Mouse (Mus musculus) kidney, adult 11 months (tissue): Measurements from ENCODE around the gene Jarid2.
A peak's percentile ranks its signal among the peaks of the same experiment; 100 is the strongest.
"Not testable (repeated sequence)": the region's sequence is repeated elsewhere in the genome, so short reads cannot be mapped to it uniquely, and the experiment has no call there.

Experiments
- DNase-seq: peaks from one replicate; pipeline ENCODE4 v3.0.0; 2022

Jarid2 gene

DNA sequence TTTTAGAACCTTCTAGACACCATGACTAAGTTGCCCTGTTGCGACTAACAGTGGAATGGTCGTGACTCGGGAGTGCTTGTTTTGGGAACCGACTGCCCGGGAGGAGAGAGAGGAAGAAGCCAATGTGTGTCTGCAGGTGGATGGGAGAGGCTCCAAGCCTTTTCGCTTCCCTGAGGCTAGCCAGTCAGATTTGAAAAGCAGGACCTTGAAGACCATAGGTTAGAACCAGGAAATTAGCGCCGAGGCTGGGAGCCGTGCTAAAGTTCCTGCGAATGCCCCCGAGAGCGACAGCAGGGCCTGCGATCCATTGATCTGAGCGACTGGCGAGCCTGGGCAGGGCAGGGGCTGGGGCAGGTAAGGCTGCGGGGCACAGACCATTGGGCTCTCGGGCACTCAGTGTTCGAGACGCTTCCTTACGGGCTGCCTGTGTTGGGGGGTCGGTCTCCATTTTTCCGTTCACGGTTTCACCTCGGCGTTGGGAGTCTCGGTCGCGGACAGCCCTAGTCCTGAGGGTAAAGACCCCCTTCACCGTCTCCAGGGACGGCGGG, at the start of gene Jarid2:
Jarid2 (plus strand) TSS at position 51 of the 548 bp plus-strand sequence.
- peak; percentile 58 for DNase-seq

DNA sequence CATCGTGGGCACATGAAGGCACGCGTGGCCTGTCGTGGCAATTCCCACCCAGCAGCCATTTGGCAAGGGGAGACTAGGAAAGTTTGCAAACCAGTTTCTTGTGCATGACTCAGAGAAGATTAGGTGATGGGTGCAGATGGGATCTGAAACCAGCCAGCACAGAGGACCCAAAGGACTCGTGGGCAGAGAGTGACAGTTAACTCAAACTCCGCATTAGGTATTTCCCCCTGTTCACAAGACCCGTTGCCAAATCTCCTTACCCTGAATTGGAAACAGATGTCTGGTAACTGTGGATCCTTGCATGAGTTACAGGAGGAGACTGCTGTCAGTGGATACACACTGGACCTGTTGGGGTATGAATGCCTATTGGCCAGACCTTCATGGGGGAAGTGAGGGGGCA, 48.2 kb upstream of the Jarid2 start:
- no peak for DNase-seq

DNA sequence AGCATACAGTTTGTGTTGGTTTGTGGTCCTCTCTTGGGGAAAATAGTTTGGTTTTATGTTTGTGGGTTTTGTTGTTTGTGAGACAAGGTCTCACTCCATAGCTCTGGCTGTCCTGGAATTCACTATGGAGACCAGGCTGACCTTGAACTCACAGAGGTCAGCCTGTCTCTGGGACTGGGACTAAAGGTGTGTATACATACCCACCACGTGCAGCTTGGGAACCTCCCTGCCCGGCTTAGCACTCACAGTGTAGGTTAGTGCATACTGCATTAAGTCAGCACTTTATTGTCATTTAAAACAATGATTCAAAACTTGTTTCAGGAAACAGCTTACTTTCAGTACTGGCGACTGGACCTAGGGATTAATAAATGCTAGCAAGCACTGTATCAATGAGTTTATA, 41.1 kb upstream of the Jarid2 start:
- no peak for DNase-seq

DNA sequence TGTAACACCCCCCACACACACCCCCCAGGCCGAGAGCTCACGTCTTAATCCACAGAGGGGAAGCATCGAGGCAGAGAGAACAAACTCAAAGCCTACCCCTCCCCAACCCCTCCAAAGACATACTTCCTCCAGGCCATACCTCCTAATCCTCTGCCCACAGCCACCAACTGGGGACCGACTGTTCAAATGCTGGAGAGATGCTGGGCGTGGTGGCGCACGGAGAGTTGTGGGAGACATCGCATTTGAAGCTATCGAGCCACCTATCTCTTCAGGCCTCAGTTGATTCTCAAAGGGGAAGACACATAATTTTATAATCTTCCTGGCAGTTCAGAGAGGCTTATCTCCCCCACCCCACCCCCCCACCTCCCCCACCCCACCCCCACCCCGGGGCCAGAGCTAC, 31.6 kb upstream of the Jarid2 start:
- no peak for DNase-seq

DNA sequence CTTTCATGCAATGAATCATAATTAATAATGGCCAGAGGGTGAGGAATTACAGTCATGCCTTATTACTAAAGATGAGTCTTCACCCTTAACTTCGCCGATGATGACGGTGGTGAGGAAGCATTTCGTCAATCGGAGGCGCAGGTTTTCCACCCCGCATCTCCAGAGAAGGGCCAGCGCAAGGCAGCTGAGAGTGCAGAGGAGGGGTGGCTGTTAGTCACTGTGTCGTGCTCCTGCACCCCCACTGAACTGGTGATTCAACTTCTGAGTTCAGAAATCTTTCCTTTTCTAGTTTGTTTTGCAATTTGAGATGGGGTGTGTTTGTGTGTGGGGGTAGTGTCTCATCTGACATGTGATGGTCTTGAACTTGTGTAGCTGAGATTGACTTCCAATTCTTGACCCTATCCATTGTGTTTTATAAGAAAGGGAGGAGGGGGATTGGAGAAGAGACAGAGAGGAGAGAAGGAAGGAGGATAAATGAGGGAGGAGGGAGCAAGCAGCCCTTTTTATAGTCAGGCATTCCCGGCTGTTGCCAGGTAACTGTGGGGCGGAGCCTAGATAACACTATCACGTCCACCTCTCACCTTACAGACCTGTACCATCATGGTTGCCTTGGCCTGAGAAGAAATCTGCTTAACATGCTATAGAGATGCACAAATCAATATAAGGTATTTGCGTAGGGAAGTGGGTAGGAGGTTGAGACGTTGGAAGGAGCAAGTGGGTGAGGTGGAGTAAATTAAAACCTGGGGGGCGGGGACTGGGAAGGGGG, 25.1 kb upstream of the Jarid2 start:
- DNase-seq = no peak

DNA sequence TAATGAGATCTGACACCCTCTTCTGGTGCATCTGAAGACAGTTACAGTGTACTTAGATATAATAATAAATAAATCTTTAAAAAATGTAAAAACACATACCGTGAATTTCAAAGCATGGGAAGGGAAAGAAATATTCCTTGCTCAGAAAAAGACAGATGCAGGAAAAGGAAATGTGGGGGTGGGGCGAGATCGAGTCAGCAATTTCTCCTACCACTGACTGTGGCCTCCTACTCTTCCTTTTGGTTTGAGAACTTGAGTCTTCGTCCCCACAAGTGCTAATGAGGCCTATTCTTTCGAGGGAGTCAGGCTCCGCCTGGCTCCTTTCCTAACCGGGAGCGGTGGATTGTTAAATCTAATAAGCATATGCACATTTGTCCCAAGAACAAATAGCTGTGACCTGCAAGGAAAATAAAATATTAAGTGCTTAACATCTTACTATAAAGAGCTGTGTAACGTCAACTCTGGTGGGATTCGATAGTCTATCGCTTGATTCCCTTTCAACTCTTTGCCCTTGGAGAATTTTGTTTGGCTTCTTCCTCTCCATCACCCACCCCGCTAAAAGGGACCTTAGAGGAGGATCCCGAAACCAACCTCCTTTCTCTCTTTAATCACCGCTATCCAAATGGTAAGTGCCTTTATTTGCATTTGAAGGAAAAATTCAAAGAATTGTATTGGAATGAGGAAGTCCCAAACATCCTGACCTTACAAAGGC, 24.1 kb upstream of the Jarid2 start:
- DNase-seq = no peak

DNA sequence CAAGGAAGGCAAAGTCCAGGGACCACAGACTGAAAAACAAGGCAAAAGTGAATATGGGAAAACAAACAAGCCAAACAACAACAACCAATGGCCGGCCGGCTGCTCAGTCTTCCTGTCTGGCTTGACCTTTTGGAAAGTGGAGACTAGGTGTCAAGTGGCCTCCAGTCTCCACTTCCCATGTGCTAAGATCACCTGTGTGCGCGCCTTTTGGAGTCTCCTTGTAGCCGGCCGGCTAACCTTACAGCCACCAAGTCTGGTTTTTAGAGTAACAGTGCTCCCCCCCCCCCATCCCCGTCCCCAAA, 23.6 kb upstream of the Jarid2 start:
- peak; percentile 10 for DNase-seq

DNA sequence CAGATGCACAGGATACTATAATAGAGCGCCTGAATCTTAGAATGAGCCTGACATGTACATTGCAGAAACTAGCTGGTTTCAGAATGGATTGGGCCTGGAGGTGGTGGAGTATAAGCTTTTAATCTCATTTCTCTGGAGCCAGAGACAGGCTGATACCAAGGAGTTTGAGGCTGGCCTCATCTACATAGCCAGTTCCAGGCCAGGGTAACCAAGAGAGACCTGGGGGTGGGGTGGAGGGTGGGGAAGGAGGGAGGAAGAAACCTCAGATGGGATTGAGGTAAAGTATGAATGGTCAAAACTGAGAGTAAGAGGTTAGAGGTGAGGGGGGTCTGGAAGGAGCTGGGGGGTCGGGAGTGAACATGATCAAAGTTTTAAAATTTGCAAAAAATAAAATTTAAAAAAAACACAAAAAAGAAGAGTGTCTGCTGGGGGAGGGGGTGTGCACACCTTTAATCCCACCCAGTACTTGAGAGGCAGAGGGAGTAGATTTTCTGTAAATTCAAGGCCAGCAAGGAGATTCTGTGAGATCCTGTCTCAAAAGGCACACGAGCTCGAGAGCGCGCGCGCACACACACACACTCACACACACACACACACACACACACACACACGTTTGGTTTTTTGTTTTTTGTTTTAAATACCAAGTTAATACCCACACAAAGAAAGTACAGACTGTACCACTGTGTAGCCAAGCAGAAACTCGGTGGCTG, 22.9 kb upstream of the Jarid2 start:
- DNase-seq = no peak

DNA sequence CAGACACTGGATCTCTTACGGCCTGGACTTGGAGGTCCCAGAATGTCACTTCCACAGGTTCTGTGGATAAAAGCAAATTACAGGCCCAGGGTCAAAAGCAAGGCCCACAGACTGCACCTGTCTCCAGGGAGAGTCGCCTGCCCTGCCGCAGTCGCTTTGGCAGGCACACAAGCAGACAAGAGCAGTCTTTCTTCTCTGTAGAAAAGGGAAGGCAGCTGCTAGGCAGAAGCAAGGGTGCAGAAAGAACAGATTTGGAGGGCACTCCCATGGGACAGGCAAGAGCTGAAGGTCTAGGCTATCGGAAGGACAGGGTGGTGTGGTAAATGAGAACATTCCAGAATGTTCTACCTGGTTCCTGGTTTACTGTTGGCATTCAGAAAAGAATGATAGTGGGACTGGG, 22.1 kb upstream of the Jarid2 start:
- no peak for DNase-seq

DNA sequence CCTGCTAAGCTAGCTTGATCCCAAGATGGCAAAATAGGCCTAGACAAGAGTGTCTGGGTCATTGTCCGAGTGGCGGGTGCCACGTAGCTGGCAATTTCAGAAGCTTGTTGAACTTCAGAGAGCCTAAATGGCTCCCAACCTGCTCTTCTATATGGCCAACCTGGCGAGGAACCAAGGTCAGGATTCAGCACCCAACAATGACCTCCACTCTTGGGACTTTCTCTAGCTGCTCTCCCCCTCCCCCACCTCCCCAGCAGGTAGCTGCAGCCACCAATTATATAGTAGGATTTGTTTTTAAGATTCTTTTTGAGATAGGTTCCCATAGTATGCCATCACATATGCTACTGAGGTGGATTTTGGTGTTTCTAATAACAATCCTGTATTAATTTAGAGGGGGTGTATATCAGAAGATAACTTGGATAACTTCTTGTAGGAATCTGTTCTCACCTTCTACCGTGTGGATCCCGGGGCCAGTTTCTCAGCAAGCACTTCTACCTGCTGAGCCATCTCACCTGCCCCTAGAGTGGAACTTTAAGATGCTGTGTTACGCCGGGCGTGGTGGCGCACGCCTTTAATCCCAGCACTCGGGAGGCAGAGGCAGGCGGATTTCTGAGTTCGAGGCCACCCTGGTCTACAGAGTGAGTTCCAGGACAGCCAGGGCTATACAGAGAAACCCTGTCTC, 20.8 kb upstream of the Jarid2 start:
- DNase-seq = no peak

DNA sequence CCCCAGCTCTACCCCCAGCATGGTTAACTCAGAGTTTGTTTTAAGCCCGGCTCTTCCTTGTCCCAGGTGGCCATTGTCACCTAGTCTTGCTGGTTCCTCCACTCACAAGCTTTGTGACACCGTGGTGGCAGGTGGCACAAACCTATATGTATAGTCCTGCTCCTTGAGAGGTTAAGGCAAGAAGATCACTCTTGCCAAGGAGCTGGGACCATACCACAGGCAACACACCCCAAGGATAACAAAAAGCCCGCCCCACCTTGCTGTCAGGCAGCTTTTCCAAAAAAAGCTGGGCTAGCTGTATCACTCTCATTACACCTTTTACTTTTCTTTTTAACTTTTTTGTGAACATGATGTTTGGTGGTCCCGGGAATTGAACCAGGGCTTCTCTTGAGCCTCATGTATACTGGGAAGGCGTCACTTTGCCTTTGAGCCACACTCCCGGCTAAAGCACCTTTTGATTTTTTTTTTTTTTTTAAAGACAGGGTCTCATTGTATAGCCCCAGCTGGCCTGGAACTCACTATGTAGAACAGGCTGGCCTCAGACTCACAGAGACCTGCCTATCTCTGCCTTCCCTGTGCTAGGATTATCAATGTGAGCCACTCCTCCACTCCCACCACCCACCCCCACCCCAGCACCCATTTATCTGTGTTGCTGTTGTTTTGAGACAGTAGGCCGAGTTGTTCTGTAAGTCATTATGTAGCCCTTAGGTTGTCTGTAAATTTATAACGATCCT, 19.4 kb upstream of the Jarid2 start:
- DNase-seq = no peak

DNA sequence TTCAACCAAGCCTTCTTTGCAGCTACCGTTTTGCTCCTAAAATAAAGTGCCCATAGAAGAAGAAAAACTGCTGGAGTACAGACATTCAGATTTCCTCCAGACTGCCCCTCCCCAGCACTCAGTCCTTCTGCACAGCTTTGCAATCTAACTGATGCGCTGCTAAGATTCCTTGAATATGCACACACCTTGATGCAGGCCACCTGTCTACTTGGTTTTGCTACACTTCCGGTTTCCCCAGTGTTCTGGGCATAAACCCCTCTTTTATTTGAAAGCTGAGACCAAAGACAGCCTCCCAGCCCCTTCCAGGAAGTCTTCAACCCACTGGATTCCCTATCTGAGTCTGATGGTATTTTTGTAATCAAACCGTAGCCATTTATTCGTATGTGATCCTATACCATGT, 18.2 kb upstream of the Jarid2 start:
- no peak for DNase-seq

DNA sequence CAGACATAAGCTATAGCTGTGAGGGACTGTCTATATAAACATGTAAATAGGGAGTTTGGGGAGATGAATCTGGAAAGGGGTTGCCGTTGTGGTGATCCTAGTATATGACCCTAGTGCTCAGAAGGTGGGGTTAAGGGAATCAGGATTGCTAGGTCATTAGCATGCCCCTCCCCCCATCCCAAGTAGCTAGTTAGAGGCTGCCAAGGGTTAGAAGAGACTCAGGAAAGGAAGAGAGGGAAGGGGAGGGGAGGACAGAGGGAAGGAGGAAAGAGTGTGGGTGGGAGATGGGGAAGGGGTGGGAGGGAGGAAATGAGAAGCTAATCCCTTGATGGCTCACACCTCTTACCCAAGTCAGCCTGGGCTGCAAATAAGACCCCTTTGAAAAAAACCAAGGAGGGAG, 17.4 kb upstream of the Jarid2 start:
- DNase-seq = no peak

DNA sequence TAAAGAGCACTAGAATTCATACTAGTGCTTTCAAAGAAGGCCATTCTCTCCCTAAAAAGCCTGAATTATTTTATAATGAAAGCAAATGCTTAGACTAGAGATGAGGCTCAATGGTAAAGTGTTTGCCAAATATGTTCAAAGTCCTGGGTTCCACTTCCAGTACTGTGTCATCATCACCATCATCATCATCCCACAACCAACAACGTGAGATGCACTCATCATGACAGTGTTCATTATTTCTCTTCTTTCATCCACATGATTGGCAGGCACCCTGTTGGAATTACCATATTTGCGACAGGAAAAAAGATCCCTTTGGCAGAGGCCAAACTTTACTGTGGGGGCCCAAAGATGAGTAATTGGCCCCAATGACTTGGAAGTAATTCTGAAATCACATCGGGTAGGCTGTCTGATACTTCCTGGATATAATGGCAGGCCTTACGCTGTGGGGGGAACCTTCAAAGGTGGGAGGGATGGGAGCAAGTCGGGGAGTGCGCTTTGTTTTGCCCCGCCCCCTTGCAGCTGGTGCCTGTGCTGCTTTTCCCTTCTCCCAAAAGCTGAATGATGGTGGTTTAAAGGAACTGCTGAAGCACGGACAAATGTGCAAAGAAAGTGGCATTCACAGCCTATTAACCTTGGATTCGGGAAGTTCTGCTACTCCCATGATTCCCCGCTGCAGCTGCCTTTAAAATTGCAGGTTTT, 13.9 kb upstream of the Jarid2 start:
- DNase-seq = no peak

DNA sequence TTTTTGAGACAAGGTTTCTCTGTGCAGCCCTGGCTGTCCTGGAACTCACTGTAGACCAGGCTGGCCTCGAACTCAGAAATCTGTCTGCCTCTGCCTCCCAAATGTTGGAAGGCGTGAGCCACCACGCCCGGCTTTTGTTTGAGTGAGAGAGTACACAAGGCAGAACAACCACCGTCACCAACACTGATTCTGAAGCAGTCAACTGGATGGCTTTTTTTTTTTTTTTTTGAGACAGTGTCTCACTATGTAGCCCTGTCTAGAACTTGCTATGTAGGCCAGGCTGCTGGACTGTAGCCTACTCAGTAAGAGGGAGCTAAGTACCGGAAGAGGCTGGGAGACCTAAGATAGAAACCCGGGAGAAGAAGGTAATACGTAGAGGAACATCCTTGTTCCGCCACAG, 11.4 kb upstream of the Jarid2 start:
- no peak for DNase-seq

DNA sequence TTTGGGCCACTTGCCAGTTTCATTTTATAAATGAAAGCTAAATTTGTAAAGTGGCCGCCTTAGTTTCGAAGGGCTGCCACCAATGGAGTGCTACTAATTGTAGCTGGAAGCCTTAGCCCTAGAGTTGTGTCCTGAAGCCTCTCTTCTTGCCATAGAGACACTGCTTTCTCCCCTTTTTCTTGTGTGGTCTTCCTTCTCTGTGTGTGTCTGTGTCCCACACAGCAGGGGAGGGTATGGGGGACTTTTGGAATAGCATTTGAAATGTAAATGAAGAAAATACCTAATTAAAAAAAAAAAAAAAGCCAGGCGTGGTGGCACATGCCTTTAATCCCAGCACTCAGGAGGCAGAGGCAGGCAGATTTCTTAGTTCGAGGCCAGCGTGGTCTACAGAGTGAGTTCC, 10.8 kb upstream of the Jarid2 start:
- DNase-seq = not testable (repeated sequence)

DNA sequence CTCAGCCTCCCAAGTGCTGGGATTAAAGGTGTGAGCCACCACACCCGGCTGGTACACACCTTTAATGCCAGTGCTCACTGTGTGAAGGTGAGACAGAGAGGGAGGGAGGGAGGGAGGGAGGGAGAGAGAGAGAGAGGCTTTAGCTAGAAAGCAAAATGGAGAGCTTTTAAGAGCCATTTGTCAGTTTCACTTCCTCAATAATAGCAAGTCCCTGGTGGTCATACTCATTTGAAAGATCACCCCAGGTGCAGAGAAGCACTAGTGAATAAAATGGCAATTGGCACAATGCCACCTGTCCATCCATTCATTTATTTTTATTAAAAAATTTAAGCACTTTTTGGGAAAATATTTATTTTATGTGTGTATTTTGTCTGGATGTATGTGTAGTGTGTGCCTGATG, 9.2 kb upstream of the Jarid2 start:
- no peak for DNase-seq

DNA sequence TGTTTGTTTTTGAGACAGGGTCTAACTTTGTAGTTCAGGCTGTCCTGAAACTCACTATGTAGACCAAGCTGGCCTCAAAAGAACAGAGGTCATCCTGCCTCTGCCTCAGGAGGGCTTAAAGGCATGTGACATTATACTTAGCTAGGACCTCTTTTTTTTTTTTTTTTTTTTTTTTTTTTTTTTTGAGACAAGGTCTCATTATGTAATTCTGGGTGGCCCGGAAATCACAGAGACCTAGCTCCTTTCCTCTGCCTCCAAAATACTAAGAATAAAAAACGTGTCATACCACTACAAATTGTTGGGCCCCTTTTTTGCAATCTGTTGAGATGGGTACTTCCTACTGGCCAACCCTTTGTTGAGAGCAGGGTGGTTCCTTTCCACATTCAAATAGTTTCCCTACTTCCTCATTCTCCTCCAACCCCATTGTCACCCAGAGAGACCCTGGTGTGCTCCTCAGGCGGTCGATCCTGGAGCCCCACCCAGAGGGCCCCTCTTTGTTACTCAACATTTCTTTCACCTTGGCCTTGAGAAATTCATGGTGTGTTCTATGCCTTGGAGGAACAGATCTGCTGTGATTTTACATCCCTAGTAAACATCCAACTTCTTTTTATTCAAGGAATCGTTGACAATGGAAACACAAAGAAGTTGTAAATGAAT, 7.3 kb upstream of the Jarid2 start:
- DNase-seq = no peak

DNA sequence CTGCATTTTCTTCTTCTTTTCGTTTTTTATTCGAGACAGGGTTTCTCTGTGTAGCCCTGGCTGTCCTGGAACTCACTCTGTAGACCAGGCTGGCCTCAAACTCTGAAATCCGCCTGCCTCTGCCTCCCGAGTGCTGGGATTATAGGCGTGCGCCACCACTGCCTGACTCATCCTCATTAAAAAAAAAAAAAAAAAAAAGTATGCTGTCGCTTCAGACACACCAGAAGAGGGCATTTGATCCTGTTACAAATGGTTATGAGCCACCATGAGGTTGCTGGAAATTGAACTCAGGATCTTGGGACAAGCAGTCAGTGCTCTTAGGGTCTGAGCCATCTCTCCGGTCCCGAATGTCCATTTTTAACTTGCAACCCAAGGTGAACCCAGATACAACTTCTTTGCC, 5.8 kb upstream of the Jarid2 start:
- DNase-seq = not testable (repeated sequence)

DNA sequence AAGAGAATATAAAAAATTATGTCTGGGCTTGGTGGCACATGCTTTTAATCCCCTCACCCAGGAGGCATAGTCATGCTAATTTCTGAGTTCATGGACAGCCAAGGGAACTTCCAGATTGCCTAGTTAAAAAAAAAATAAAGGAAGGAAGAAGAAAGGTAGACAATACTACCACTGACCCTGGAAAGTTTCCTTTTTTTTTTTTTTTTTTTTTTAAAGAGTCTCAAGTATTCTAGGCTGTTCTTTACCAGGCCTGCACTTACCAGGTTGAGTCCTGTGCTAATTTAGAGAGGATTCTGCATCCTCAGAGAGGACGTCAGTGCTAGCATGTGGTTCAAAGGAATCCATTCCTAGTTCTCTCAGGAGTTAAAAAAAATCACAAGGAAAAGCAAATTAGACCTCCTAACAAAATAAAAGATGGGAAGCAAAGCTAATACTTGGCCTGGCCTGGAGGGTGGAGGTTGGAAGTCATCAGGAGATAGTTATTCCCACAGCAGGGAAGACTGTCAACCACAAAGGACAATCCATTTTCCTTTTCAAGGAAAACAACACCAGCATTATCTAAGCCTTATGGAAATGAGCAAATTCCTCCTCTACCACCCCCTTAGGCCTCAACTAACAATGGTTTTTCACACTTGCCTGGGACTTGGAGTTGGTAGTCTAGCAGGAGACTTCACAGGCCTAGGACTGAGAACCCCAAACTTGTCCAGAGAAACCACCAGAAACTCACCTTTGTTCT, 961 bp upstream of the Jarid2 start:
- DNase-seq = no peak
